Mouse (Mus musculus): ENCODE results near the gene Zpr1.

Zpr1 gene

DNA sequence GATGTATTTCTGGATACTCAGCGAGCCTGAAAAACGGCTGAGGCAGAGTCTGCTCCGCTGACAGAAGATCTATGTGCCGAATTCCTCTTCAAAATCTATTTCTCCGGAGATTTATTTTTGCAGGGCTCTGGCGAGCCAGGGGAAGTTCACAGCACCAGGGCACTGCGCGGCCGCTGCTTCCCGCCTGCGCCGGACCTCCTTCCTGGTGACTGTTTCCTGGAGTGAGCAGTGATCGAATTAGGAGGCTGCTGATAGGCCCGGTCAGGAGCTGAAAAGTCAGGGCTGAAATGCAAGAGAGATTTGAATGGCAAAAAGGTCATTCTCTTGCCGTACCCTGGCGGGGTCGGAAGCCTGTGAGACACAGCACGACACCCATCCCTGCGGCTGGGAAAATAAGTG lies 56.4 kb downstream of the Zpr1 start:
- DNase-seq (ENCODE audit: low spot score in 2 of 2): peak in 1 of 2 experiments; percentile 19

DNA sequence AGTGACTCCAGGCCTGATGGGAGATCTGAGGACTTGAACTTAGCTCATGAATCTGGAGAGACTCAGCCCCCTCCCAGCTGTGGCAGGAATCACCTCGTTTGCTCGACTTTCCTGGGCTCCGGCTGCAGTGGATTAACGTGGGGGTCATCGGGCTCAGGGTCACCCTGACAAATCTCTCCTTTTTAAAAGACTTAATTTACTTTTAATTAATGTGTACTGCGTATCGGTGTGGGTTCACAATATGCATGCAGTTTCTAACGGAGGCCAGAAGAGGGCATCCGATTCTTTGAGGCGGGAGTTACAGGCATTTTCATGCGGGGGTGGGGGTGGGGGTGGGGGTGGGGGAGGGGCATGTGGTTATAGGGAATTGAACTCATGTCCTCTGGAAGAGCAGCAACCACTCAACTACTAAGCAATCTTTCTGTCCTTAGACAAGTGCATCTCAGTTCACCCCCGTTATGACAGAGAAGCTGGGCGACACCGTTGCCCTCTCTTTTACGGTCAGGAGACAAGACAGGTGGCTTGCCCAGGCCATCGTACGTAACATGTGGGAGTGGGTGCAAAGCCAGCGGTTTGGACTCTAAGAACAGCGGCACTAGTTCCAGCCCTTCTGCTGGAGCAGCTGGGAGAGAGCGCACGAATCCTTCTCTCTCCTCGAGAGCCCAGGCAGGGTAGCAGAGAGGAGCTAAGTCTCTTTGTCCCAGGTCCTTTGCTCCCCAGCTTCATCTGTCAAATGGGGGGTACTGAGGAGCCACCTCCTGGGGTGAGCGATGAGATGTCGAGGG lies 57.1 kb downstream of the Zpr1 start:
- no peak for DNase-seq (ENCODE audit: low spot score in 2 of 2)

DNA sequence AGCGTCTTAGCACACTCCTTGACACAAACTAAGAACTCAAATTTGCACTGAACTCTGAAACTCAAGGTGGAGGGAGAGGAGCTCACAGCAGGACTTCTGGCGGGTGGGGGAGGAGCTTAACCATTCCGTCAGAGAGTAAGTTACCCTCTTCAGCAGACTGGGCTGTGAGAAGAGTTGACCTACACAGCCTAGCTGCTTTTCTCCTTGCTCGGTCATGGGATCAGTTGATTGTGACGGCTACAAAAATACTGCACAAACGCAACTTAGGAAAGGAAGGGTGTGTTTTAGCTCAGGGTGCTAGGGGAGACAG lies 57.7 kb downstream of the Zpr1 start:
- DNase-seq (ENCODE audit: low spot score in 2 of 2): no peak

DNA sequence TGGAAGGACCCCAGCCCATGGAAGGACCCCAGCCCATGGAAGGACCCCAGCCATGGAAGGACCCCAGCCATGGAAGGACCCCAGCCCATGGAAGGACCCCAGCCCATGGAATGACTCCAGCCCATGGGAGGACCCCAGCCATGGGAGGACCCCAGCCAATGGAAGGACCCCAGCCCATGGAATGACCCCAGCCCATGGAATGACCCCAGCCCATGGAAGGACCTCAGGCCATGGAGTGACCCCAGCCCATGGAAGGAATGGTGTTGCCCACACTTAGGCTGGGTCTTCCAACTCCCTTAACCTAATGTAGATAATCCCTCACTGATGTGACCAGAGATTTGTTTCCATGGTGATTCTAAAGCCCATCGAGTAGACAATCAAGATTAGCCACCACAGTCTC lies 58.4 kb downstream of the Zpr1 start:
- no peak for DNase-seq (ENCODE audit: low spot score in 2 of 2)
